Mouse (Mus musculus): ENCODE data around the gene Gzmm. TPM values are rescaled to one million over a fixed set of nuclear protein-coding genes. Genes with fewer than 3 reads are reported as not detected.

The Gzmm gene
- polyA plus RNA-seq (2012; rRNA removed), result 2.0 and 2.2 TPM in 2 replicates

DNA sequence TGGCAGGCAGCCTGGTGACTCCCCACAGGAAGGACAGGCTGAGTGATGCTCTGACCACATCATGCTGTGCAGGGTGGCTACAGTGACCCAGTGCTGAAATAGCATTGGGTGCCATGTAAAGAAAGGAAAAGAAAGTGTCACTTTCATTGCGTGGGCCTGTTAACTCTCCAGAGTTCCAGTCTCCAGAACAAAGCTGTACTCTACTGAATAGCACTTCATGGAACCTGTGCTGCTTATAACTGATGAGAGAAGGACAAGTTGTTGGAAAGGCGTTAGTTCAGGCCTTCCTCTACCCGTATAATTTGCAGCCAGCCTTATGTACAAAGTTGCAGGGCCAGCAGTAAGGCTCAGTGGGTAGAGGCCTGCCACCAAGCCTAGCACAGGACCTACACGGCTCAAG is at the start of gene Gzmm:
Gene Gzmm, plus strand, starts transcription at position 301 of the 400 bp plus-strand sequence.

DNA sequence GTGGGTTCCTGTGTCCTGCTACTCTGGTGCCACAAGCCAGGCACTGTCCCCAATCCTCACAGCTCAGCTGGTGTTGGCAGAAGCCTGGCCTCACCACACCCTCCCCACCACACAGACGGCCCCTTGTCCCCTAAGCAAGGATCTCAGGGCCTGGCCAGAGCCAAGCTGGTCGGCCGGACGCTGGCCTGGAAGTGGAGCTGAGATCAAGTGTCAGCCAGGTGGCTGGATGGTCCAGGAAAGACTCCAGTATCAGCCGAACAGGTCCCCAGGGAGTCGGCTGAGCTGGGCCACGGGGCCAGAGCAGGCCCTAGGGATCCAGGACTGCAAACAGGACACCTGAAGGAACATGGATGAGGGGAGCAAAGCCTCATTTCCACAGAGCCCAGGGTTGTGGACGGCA is 43.1 kb upstream of the Gzmm start, which contains the start of gene Odf3l2:
Gene Odf3l2, minus strand, starts transcription at position 28 of the 400 bp plus-strand sequence.

DNA sequence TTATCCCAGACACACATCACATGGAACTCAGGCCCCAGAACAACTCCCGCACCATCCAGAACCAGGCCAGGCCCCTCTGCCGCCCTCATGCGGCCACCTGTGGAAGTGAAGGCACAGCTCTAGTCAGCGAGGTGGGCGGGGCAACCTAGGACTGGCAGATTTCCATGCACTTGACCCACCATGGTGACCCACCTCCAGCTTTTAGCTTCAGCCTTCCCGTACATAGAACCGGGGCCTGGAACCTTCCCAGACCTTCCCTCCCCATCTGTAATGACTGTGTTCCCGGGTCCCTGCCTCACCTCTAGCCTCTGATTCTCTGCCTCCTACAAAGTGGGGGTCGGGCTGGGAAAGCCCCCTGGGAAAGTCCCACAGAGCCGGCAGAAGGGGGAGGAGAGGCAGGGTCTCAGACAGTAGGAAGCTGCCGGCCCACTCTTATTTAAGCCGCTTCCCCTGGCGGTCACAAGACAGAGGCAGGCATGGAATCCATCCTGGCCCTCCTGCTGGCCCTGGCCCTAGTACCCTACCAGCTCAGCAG is 24.6 kb upstream of the Gzmm start, which contains the start of gene Madcam1:
Gene Madcam1, plus strand, starts transcription at position 429 of the 535 bp plus-strand sequence.

DNA sequence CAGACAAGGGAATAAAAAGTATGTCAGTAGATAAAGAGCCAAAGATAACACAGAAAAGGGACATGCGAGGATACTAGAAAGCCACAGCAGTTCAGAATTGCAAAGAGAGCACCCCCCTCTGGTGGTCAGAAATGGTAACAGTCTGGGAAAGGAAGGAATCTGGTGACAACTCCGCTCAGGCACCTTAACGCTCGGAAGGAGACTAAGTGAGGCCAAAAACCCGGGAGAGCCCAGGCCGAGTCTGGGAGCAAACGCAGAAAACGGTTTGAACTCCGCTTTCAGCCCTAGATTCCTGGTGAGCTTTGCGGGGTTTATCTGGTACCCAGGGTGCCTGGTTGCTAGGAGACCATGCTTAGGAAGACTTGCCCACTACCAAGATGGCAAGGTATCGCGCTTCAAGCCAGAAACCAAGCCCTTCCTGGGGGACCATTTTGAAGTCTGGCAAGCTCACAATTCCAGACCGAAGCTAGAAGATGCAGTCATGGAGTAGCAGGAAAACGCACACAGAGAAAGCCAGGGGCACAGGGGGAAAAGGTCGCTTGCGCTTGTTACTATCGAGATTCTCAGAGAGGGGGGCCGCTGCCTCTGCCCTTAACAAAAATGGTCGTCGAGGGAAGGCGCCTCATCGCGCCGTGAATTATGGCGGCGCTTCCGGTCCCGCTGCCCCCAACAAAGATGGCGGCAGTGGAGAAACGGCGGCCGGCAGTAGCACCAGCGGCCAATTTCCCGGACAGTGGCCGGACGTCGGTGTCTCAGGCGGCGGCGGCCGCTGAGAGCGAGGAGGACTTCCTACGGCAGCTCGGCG is 19.8 kb upstream of the Gzmm start, which contains the start of gene Tpgs1:
Gene Tpgs1, plus strand, starts transcription at position 599 of the 805 bp plus-strand sequence.

DNA sequence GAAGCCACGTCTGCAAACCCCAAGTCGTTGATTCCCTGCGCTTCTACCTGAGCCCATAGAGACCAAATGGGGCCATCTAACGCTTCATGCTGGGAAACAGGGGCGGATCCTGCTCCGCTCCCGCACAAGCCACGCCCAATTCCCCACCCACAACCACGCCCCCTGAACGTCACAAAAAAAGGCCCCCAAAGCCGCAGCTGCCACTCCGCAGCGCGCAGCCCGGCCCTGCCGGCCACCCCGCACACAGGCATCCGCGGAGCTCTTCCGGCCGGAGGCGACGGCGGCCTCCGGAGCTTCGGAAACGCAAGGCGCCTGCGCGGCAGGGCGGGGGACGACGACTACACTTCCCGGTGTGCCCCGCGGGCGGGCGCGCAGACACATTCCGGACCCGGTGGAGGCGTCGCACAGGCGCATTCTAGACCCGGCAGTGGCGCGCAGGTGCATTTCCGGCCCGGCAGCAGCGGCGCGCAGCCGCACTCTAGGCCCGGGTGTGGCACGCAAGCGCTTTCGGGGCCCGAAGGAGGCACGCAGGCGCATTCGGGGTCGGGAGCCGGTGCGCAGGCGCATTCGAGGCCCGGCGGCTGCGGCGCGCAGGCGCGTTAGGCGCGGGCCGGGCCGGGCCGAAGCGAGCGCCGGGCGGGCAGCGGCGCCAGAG is 7.1 kb upstream of the Gzmm start, which contains the start of gene Cdc34:
Gene Cdc34, plus strand, starts transcription at position 605 of the 655 bp plus-strand sequence.

DNA sequence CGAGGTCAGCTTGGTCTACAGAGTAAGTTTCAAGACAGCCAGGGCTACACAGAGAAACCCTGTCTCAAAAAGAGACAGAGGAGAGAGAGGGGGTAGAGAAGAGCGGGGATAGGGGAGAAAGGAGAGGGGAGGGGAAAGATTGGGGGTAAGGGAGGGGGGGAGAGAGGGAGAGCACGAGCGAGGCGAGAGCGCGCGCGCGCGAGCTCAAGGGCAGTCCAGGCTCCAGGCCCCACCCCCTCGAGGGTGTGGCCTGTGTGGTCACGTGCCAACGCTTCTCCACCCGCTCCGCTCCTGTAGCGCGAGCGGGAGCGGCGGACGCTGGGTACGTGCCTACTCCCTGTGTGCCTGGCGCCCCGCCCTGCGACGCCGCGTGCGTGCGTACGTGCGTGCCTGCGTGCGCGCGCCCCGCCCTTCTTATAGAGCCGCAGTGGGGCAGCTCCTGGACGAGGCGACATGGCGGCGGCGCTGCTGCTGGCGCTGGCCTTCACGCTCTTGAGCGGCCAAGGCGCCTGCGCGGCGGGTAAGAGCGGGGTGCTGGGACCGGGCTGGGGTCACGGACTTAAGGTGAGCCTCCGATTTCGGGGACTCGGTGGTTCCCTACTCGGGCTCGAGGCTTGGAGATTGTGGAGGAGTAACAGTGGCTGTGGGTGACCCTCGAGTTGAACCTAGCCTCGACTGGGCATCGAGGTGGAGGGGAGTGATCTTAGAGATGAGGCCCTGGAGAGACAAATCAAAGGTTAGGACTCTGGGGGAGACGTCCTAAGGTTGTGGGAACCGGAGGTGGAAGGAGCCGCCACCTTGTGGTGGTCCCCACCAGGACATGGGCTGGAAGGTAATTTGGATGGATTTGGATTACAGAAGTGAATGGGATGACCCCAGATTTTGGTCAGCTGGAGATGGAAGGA is 15.5 kb downstream of the Gzmm start, which contains the start of gene Bsg:
Gene Bsg, plus strand, starts transcription at position 427 of the 905 bp plus-strand sequence.

DNA sequence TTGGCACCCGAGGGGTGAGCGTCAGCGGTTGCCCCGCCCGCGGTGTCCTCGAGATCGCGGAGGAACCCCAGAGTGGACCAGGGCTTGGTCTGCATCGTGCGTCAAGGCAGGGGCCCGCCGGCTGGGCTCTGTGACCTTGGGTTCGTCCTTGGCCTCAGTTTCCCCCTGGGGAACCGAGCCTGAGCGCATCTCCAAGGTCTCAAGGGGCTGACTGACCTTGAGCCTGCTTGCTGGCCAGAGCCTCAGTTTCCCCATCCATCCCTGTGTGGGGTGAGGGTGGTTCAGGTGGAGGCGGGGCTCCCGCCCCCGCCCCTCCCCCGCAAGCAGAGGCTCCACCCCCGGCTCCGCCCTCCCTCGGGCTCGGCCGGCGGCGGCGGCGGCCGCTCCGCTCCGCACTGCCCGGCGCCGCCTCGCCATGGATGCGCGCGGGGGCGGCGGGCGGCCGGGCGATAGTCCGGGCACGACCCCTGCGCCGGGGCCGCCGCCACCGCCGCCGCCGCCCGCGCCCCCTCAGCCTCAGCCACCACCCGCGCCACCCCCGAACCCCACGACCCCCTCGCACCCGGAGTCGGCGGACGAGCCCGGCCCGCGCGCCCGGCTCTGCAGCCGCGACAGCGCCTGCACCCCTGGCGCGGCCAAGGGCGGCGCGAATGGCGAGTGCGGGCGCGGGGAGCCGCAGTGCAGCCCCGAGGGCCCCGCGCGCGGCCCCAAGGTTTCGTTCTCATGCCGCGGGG is 27.6 kb downstream of the Gzmm start, which contains the start of gene Hcn2:
Gene Hcn2, plus strand, starts transcription at position 381 of the 734 bp plus-strand sequence.

Other genes starting within 250 kb of the Gzmm start
- gene Vmn2r83, start 220.3 kb upstream of the Gzmm start, polyA plus RNA-seq (2012; rRNA removed), result not detected in 2 replicates
- gene Plpp2, start 155.2 kb upstream of the Gzmm start, polyA plus RNA-seq (2012; rRNA removed), result 10.9 and 12.4 TPM in 2 replicates
- 106 and 121 TPM in 2 replicates for gene Mier2, start 133.8 kb upstream of the Gzmm start, polyA plus RNA-seq (2012; rRNA removed)
- gene Theg, start 101.7 kb upstream of the Gzmm start, polyA plus RNA-seq (2012; rRNA removed), result 0.09 TPM in 1 of 2 replicates, not detected in the other
- 16.1 and 17.1 TPM in 2 replicates for gene C2cd4c, start 75.0 kb upstream of the Gzmm start, polyA plus RNA-seq (2012; rRNA removed)
- 63.2 and 63.8 TPM in 2 replicates for gene Shc2, start 51.1 kb upstream of the Gzmm start, polyA plus RNA-seq (2012; rRNA removed)
- 0.11 and 0.18 TPM in 2 replicates for gene Odf3l2, start 43.3 kb upstream of the Gzmm start, polyA plus RNA-seq (2012; rRNA removed)
- 0.33 and 0.56 TPM in 2 replicates for gene Madcam1, start 24.5 kb upstream of the Gzmm start, polyA plus RNA-seq (2012; rRNA removed)
- gene Tpgs1, start 19.7 kb upstream of the Gzmm start, polyA plus RNA-seq (2012; rRNA removed), result 64.1 and 65.6 TPM in 2 replicates
- 85.1 and 93.1 TPM in 2 replicates for gene Cdc34, start 6.8 kb upstream of the Gzmm start, polyA plus RNA-seq (2012; rRNA removed)
- gene Bsg, start 15.5 kb downstream of the Gzmm start, polyA plus RNA-seq (2012; rRNA removed), result 919 and 923 TPM in 2 replicates
- 22.0 and 26.6 TPM in 2 replicates for gene Hcn2, start 27.6 kb downstream of the Gzmm start, polyA plus RNA-seq (2012; rRNA removed)
- 53.8 and 57.3 TPM in 2 replicates for gene Polrmt, start 57.6 kb downstream of the Gzmm start, polyA plus RNA-seq (2012; rRNA removed)
- 1.0 and 1.1 TPM in 2 replicates for gene Fgf22, start 66.1 kb downstream of the Gzmm start, polyA plus RNA-seq (2012; rRNA removed)
- gene Rnf126, start 77.9 kb downstream of the Gzmm start, polyA plus RNA-seq (2012; rRNA removed), result 118 and 136 TPM in 2 replicates
- gene Fstl3, start 88.3 kb downstream of the Gzmm start, polyA plus RNA-seq (2012; rRNA removed), result 3.5 and 4.5 TPM in 2 replicates
- gene Prss57, start 101.9 kb downstream of the Gzmm start, polyA plus RNA-seq (2012; rRNA removed), result 0.26 and 0.39 TPM in 2 replicates
- 177 and 219 TPM in 2 replicates for gene Palm, start 104.6 kb downstream of the Gzmm start, polyA plus RNA-seq (2012; rRNA removed)
- gene Misp, start 132.0 kb downstream of the Gzmm start, polyA plus RNA-seq (2012; rRNA removed), result 0.54 and 0.57 TPM in 2 replicates
- 82.1 and 86.6 TPM in 2 replicates for gene Ptbp1, start 165.4 kb downstream of the Gzmm start, polyA plus RNA-seq (2012; rRNA removed)
- gene Prtn3, start 185.5 kb downstream of the Gzmm start, polyA plus RNA-seq (2012; rRNA removed), result 15.8 and 16.7 TPM in 2 replicates
- gene Plppr3, start 185.6 kb downstream of the Gzmm start, polyA plus RNA-seq (2012; rRNA removed), result 680 and 811 TPM in 2 replicates
- not detected in 2 replicates for gene Elane, start 197.2 kb downstream of the Gzmm start, polyA plus RNA-seq (2012; rRNA removed)
- gene Cfd, start 201.8 kb downstream of the Gzmm start, polyA plus RNA-seq (2012; rRNA removed), result 0.34 and 0.37 TPM in 2 replicates
- gene Med16, start 219.9 kb downstream of the Gzmm start, polyA plus RNA-seq (2012; rRNA removed), result 53.6 and 60.9 TPM in 2 replicates
- gene Gm26602, start 221.8 kb downstream of the Gzmm start, polyA plus RNA-seq (2012; rRNA removed), result not detected in 2 replicates
- gene Kiss1r, start 228.0 kb downstream of the Gzmm start, polyA plus RNA-seq (2012; rRNA removed), result 6.1 and 6.5 TPM in 2 replicates
- 172 and 208 TPM in 2 replicates for gene R3hdm4, start 232.2 kb downstream of the Gzmm start, polyA plus RNA-seq (2012; rRNA removed)
- 4.2 TPM in 2 replicates for gene Arid3a, start 238.0 kb downstream of the Gzmm start, polyA plus RNA-seq (2012; rRNA removed)

Measured in central nervous system, embryonic 18 days (tissue).